Mouse (Mus musculus) brain, embryonic 14.5 days (tissue): ENCODE results near the gene Gm28035. TPM values are rescaled to one million over a fixed set of nuclear protein-coding genes. Genes with fewer than 3 reads are reported as not detected.

Experiments used
- DNase-seq: peaks from one replicate; pipeline ENCODE4 v3.0.0-alpha.2; 2011; ENCODE audit warnings: low read depth
- CTCF ChIP-seq: fragments of 200-500 bp; IDR thresholded peaks from 2 replicates; pipeline ENCODE4 v1.5.1; 2012; ENCODE audit warnings: inconsistent platforms, mild to moderate bottlenecking, moderate library complexity, borderline replicate concordance; ENCODE audit not compliant: insufficient read depth, insufficient read length; ENCODE audit errors: extremely low read depth
- POLR2A ChIP-seq: fragments of 200-500 bp; IDR thresholded peaks from 2 replicates; pipeline ENCODE4 v1.6.1; 2012; ENCODE audit warnings: mild to moderate bottlenecking, inconsistent platforms, borderline replicate concordance; ENCODE audit not compliant: poor library complexity, insufficient read depth, insufficient read length, severe bottlenecking; ENCODE audit errors: extremely low read depth
- polyA plus RNA-seq: library from polyadenylated mRNA; depleted of rRNA; stranded (reverse); fragments of >200 nt; gene quantifications from 2 replicates; pipeline ENCODE4 v1.2.3, GENCODE M21; 2012

The Gm28035 gene
- polyA plus RNA-seq, 1 experiment, result 14.8 TPM

DNA sequence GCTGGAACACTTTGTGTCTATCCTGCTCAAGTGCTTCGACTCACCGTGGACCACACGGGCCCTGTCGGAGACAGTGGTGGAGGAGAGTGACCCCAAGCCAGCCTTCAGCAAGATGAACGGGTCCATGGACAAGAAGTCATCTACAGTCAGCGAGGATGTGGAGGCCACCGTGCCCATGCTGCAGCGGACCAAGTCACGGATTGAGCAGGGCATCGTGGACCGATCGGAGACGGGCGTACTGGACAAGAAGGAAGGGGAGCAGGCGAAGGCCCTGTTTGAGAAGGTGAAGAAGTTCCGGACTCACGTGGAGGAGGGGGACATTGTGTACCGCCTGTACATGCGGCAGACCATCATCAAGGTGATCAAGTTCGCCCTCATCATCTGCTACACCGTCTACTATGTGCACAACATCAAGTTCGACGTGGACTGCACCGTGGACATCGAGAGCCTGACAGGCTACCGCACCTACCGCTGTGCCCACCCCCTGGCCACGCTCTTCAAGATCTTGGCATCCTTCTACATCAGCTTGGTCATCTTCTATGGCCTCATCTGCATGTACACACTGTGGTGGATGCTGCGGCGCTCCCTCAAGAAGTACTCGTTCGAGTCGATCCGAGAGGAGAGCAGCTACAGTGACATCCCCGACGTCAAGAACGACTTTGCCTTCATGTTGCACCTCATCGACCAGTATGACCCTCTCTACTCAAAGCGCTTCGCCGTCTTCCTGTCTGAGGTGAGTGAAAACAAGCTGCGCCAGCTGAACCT is 15.4 kb downstream of the Gm28035 start:
- no peak for DNase-seq
- TF ChIP-seq POLR2A (no peak), CTCF (no peak)

DNA sequence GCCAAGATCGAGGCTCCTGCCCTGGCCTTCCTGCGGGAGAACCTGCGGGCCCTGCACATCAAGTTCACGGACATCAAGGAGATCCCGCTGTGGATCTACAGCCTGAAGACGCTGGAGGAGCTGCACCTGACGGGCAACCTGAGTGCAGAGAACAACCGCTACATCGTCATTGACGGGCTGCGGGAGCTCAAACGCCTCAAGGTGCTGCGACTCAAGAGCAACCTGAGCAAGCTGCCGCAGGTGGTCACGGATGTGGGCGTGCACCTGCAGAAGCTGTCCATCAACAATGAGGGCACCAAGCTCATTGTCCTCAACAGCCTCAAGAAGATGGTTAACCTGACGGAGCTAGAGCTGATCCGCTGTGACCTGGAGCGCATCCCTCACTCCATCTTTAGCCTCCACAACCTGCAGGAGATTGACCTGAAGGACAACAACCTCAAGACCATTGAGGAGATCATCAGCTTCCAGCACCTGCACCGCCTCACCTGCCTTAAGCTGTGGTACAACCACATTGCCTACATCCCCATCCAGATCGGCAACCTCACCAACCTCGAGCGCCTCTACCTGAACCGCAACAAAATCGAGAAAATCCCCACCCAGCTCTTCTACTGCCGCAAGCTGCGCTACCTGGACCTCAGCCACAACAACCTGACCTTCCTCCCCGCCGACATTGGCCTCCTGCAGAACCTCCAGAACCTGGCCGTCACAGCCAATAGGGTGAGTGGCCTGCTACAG is 16.4 kb downstream of the Gm28035 start:
- TF ChIP-seq POLR2A, result no peak
- TF ChIP-seq CTCF, result no peak
- no peak for DNase-seq

DNA sequence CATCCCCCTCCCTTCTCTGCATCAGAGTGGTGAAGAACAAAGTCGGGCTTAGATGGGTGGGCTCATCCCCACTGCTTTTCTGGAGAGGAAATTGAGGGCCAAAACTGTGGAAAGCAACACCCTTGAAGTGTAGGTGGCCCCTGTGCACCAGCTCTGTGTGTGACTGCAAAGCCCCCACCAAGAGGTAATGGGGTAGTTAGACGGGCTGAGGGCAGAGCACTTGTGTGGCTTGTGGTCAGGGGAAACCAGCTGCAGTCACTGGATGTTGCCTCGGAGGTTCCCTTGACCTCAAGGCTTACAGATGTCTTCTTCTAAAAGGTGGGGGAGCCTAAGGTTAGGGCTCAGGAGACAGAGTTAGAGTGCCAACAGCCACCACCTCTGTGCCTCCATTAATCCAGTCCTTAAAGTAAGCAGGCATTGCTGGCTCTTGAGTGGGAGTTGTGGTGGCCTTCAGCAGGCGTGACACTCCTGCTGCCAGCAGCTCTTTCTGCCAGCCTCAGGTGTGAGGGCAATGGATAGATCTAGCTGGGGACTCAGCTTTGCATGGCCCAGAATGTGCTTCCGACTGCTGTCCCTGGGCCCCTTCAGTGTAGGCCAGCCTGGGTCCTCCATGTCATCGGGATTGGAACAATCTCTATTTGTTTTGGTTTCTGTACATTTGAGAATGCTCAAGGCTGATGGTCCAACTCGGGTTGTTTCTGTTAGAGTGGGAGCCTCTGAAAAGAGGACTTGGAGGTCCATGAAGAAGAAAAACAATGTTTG is 17.5 kb downstream of the Gm28035 start:
- DNase-seq, result no peak
- no peak for TF ChIP-seq POLR2A
- no peak for TF ChIP-seq CTCF

DNA sequence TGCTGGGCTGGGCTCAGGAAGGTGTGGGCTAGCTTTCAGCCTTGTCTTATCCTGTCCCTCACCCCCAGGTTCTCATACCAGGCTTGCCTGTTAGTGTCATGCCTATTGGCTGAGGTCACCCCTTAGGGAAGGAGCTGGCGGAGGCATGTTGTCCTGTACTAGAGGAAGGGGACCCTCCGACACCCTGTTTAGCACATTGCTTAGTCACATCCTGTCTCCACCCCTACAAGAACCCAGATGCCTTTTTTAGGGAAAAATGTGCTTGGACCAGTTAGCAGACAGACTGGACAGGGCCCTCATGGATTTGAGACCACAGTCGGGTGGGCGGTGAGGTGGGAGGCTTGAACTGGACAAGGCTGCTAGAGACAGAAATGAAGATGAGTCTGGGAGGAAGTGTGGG is 18.2 kb downstream of the Gm28035 start:
- DNase-seq, result no peak
- TF ChIP-seq CTCF (no peak), POLR2A (no peak)

DNA sequence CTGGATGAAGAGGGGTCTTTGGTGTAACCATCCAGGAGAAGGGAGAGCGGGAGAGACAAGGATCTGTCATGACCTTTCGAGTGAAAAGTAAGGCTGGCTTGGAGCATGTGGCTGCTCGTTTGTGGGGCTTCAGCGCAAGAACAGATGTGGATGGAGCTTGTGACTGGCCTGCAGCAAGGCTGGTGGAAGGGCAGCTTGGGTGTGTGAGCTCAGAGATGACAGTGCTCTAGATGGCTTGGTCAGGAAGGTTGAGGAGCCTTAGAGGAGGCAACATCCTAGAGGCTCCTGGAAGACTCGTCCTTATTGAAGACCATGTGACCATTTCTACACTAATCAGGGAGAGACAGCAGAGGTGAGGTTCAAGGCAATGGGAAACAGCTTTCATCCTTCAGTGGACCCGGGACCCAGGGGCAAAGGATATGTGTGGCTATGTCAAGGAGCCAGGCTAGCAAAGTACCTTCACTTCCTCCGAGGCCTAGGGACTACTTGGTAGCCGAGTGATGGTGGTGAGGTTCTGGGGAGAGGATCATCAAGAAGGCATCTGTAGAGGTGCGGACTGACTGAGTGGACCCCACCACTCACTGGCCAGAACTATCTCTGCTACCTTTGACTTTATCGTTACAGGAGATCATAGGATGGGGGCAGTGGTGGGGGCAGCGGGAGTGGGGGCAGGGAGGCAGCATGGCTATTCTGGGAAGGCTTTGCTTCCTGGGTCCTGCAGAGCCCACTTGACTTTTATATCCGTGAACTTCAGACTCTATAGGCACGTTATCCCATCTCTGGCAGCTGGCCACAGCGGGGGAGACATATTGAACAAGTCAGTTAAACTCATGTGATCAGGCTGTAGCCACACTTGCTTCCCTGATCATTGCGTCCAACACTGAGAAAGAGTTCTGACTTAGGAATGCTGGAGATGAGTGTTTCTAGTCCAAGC is 19.0 kb downstream of the Gm28035 start:
- TF ChIP-seq POLR2A, result no peak
- no peak for TF ChIP-seq CTCF
- no peak for DNase-seq

DNA sequence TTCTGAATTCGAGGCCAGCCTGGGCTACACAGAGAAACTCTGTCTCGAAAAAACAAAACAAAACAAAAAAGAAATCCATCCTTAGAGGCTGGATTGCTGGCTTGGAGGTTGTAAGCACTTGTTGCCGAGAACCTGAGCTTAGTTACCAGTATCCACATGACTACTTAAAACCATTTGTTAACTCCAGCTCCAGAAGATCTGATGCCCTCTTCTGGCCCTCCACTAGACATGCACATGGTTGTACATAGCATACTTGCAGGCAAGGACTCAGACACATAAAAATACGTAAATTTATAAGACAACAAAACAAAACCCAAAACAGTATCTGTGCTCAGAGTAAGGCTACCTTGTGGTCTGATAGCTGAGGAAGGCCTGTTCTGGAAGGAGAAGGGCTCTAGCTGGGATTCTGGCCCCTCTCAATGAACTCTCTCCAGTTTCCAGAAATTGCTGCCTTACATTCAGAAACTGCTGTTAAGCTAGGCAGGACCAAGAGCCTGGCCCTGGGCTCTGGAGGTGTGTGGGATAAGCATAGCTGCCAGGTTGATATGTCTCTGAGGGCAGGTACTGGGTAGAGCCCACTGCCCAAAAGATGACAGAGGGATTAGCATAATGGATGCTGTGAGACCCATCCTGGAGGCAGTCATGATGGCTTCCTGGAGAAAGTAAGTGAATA is 20.8 kb downstream of the Gm28035 start:
- no peak for DNase-seq
- TF ChIP-seq CTCF (no peak), POLR2A (no peak)

DNA sequence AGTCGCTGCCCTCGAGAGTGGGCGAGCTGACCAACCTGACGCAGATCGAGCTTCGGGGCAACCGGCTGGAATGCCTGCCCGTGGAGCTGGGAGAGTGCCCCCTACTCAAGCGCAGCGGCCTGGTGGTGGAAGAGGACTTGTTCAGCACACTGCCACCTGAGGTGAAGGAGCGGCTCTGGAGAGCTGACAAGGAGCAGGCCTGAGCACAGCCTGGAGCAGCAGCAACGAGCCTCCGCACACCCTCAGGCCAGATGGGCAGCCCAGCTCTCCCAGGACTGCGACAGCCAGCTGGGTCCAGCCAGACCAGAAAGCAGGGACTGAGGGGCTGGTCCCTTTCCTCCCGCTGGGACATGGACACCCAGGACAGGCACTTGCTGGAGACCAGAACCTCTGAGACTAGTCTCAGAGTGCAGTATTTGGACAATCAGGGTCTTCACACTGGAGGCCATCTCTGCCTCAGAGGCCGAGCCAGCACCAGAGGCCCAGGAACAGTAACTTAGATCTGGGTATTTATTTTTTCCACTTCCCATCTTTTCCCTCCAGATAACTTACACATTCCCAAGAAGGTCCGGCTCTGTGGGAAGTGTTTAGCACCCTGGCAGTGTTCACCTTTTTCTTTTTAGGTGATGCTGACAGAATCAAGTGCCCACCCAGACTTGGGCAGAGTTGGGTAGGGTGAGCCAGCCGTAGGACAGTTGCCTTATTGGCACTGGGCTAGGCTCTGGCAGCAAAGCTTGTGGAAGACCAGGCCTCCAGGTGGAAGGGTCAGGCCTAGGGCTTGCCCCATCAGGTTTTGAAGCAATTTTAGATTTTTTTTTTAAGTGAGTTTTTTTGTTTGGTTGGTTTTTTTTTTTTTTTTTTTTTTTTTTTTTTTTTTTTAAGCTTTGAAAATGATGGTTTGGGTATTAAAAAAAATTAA is 21.8 kb downstream of the Gm28035 start:
- DNase-seq, result no peak

DNA sequence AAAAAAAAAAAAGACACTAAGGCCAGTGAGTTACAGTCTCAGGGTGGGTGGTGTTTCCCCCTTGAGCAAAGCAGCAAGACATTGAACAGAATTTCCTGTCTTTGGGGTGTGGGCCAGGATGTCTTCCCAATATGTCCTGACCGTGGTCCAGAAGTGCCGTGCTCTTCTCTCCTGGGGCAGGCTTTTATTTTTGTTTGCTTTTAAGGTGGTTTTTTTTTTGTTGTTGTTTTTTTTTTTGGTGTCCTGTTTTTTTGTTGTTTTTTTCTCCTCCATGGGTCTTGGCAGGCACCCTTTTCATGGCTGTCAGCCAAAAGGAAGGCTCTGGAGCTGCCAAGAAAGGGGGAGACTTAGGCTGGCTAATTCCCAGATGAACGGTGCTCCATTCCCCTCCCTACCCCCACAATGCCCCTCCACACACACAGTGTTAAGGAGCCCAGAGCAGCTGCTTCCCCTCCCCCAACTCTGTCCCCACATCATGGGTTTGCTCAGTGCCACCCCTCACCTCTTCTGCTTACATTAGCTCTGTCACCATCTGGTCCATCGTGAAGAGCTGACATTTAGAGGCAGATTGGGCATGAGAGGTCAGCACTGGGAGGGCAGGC is 22.6 kb downstream of the Gm28035 start:
- peak; percentile 94 for DNase-seq
- no peak for TF ChIP-seq CTCF
- no peak for TF ChIP-seq POLR2A

More for the DNA sequence above, 21.8 kb downstream of the Gm28035 start:
- TF ChIP-seq CTCF (no peak), POLR2A (no peak)

DNA sequence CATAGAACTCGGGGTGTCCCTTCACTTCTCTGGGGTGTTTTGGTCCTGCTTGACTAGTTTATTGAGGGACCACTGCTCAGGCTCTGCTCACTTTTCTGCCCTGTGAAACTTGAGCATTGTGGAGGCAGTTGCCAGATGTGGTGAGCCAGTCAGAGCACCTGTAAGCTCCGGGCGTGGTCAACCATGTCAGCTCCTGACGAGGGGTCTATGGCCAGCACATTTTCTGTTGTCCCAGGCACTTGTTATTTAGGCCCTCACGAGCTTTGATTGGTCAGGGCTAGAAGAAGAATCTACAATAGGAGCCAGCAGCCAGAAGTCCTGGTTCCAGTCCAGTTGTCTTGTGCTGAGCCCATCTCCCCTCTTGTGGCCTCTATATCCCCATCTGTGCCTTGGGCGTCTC is 23.4 kb downstream of the Gm28035 start:
- TF ChIP-seq POLR2A (no peak), CTCF (no peak)
- no peak for DNase-seq
